Mouse (Mus musculus): ENCODE measurements around the gene Xrcc4. TPM values are rescaled to one million over a fixed set of nuclear protein-coding genes. Genes with fewer than 3 reads are reported as not detected.
"Not testable (repeated sequence)": the region's sequence is repeated elsewhere in the genome, so short reads cannot be mapped to it uniquely, and the experiment has no call there.

The Xrcc4 gene
- 6.9 TPM in 2 replicates for polyA plus RNA-seq (2015; fragmentation: Nextera tagmentation; extraction: Ambion mirVana)

DNA sequence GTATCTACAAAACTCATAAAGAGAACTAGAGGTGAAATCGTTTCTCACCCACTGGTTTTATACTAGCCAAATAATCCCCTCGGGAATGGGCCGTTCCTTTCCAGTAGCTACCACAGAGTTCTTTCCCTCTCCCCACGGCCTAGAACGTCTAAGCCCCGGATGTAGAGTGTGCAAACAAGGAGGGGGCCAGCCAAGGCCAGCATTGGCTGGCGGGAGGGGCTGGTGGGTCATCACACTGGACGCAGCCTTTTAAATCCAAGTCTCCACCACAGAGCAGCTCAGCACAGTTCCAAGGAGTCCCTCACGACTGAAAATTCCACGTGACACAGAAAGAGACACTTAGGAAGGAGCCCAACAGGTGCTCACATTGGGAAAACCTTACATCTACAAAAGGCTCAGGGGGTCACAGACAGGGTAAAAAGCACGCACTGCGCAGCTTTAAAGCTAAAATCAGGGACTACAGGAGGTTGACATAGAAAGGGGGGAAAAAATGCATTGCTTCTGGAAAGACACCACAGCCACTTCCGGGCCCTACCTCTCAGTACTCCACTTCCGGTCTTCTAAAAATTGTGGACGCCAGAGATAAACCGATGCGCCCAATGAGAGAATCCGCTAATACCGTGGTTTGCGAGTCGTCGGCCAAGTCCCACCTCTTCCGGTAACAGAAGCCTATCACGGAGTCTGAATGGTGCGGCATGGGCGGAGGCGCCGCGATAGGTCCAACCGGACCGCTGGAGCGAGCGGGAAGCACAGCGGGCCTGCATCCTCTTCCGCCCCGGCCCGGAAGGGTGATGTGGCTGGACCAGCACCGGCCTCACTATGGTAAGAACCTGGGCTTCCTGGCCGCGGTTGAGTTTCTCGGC is at the start of gene Xrcc4, which contains the start of gene Tmem167:
Xrcc4 (minus strand) TSS at position 647 of the 863 bp plus-strand sequence.
Tmem167 (plus strand) TSS at position 162 of the 863 bp plus-strand sequence.
- ATAC-seq (ENCODE audit: low read depth) = peak; percentile 100
- H3K27ac ChIP-seq = peak within 1 kb of the TSS; percentile 79
- 2% methylated on average over 41 of the region's 41 CpGs for WGBS (ENCODE audit: insufficient replicate concordance)

DNA sequence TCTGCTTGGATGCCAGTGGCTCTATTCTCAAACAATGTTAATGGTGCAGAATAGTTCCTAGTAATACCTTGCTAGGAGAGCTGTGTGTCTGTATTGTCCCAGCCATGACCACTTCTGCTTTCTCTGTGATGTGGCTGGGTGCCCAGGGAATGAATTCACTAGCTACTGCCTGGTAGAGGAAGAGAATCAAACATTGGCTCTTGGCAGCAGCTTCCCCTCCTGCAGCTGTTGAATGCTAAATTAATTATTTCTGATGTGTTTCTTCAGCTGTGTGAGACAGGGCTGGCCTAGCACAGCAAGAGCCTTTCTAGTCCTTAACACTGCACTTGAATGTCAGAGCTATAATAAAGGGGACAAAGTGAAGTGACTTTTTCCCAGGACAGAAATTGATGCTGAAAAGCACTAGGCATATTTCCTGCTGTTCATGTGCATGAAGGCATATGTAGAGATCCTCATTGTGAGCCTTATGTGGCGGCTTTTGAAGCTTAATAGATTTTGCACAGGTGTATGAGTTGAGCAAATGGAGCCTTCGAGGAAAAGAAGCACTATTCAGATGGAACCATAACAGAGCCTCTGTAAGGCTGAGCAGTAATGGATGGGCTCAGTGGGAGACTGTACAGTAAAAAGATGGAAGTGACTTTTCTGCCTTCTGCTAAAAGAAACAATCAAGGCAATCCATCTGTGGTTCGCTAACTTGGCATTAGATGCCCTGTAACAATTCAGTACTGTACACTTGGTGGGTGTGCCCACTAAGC is 46.9 kb upstream of the Xrcc4 start:
- 62% methylated on average over 3 of the region's 3 CpGs for WGBS (ENCODE audit: insufficient replicate concordance)
- Histone ChIP-seq H3K9ac (no peak overlapping the region), H3K9me3 (replicated peaks) (no peaks in the 10 kb centered on the region), H3K4me1 (replicated peaks) (no peaks in the 10 kb centered on the region), H3K4me3 (replicated peaks) (no peak overlapping the region), H3K27ac (no peak overlapping the region), H3K27me3 (no peaks in the 10 kb centered on the region), H3K4me2 (no peak overlapping the region), H3K36me3 (no peaks in the 10 kb centered on the region)
- no peak for DNase-seq
- ATAC-seq (ENCODE audit: low read depth) = no peak

More for the DNA sequence above, at the start of gene Xrcc4, which contains the start of gene Tmem167:
- Histone ChIP-seq H3K4me2 (peak within 1 kb of the TSS; percentile 89), H3K9me3 (replicated peaks) (no peaks in the 10 kb centered on the region), H3K27me3 (no peaks in the 10 kb centered on the region), H3K4me1 (replicated peaks) (peaks cover 9% of the 10 kb centered on the region), H3K4me3 (replicated peaks) (peak within 1 kb of the TSS; percentile 91), H3K36me3 (peaks cover 9% of the 10 kb centered on the region), H3K9ac (peak within 1 kb of the TSS; percentile 90)
- DNase-seq = peak; percentile 93

DNA sequence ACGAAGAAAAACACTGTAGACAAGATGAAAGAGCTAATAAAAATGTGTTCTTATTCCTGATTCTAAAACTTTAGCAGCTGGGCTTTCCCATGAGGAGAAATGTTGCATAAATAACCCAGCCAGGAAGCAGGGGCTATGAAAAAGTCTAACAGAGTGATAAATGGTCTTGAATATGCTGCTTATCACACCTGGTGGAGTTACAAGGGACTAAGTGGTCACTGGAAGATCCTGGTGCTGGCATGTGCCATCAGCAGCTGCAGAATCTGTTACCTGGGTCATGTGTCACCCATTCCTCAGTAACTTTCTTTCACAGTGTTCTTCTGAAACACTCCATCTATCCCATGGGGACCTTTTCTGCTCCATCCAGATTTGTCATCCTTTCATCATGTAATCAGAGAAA is 22.3 kb upstream of the Xrcc4 start:
- Histone ChIP-seq H3K9me3 (replicated peaks) (no peaks in the 10 kb centered on the region), H3K4me3 (replicated peaks) (no peak overlapping the region), H3K27me3 (no peaks in the 10 kb centered on the region), H3K36me3 (peaks cover 3% of the 10 kb centered on the region; the same call in 1 of the 2 replicates), H3K9ac (no peak overlapping the region), H3K4me1 (replicated peaks) (no peaks in the 10 kb centered on the region), H3K27ac (no peak overlapping the region), H3K4me2 (no peak overlapping the region)
- no peak for ATAC-seq (ENCODE audit: low read depth)
- WGBS (ENCODE audit: insufficient replicate concordance) = 60% methylated on average over 1 of the region's 1 CpGs
- no peak for DNase-seq

DNA sequence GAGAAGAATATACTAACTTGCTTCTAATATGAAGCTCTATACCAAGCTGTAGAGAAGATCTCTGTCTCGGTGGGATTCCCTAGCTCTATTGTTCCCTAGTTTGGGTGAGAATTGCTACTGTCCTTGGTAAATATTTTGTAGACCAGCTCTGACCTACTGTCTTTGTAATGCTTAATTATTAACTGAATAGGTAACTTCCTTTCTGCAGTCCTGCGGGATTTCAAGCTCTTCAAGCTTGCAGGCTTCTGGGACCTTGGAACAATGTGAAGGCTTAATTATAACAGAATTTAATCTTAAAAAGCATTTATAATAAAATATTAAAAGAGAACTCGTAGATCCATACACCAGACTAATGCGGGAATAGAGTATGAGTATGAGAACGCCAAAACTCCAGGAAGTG is 19.3 kb upstream of the Xrcc4 start:
- H3K4me1 ChIP-seq (replicated peaks); ATAC-seq (ENCODE audit: low read depth); DNase-seq; H3K9ac ChIP-seq; H3K4me3 ChIP-seq (replicated peaks); H3K4me2 ChIP-seq; H3K27me3 ChIP-seq; H3K9me3 ChIP-seq (replicated peaks); H3K27ac ChIP-seq: not testable (repeated sequence)
- peaks cover 28% of the 10 kb centered on the region for H3K36me3 ChIP-seq
- 83% methylated on average over 5 of the region's 5 CpGs for WGBS (ENCODE audit: insufficient replicate concordance)

DNA sequence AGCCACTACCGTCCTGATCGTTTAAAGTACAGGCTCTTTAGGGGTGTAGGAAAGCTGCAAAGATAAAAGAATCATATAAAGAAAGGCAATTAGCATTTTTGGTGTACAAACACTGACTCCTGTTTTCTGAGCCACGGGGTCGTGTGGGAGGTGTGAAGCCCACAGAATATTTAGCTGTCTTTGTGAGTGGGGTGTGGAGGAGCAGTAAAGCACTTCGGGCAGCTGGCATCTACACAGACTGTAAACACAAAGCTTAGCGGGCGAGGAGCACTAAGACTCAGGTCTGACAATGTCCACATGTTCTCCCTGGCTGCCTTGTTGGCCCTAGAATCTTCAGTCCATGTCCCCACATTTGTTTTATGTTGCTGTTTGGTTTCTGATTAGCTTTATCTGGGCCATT is 16.7 kb upstream of the Xrcc4 start:
- no peak for ATAC-seq (ENCODE audit: low read depth)
- no peaks in the 10 kb centered on the region for H3K9me3 ChIP-seq (replicated peaks)
- no peak overlapping the region for H3K9ac ChIP-seq
- no peaks in the 10 kb centered on the region for H3K27me3 ChIP-seq
- WGBS (ENCODE audit: insufficient replicate concordance) = 87% methylated on average over 7 of the region's 7 CpGs
- no peak overlapping the region for H3K4me3 ChIP-seq (replicated peaks)
- no peak overlapping the region for H3K27ac ChIP-seq
- H3K4me1 ChIP-seq (replicated peaks) = no peaks in the 10 kb centered on the region
- DNase-seq = no peak
- no peak overlapping the region for H3K4me2 ChIP-seq
- H3K36me3 ChIP-seq = peaks cover 45% of the 10 kb centered on the region

DNA sequence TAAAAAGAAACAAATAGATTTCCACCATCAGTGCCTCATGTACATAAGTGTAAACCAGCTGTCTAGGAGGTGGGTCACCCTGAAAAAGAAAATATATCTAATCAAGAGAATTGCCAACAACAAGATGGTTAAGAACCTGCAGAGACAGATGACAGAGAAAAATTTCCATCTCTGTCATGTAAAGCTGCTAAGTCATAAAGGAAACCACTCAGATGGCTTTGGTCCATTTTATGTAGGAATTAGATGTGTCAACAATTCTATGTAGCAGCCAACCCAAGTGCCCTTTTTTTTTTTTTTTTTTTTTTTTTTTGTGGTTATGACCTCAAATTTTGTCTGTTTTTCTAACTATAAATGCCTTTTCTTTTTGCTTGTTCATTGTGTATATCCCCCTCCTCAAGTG is 12.1 kb upstream of the Xrcc4 start:
- Histone ChIP-seq H3K36me3 (peaks cover 47% of the 10 kb centered on the region), H3K27ac (no peak overlapping the region), H3K4me3 (replicated peaks) (no peak overlapping the region), H3K9ac (no peak overlapping the region), H3K4me1 (replicated peaks) (no peaks in the 10 kb centered on the region), H3K27me3 (no peaks in the 10 kb centered on the region), H3K4me2 (no peak overlapping the region), H3K9me3 (replicated peaks) (no peaks in the 10 kb centered on the region)
- ATAC-seq (ENCODE audit: low read depth) (no peak), DNase-seq (no peak)

DNA sequence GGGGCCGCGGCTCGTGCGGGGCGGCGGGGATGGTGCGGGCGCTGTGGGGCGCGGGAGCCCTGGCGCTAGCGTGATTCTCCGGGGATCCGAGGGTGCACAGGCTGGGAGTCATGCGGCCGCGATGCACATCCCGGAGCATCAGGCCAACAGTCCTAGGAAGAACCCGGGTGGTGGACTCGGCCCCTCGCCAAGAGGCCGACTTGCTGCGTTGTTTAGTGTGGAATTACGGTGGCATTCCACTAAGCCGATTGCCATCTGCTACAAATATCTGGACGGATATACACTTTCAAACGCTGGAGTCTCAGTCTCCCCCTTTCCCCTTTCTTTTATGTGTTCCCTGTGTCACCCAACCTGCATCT is 396 bp upstream of the Xrcc4 start:
- under 1% methylated on average over 27 of the region's 27 CpGs for WGBS (ENCODE audit: insufficient replicate concordance)
- peak overlapping the region; percentile 89 for H3K4me2 ChIP-seq
- H3K27me3 ChIP-seq = no peaks in the 10 kb centered on the region
- peaks cover 9% of the 10 kb centered on the region for H3K36me3 ChIP-seq
- peak overlapping the region; percentile 91 for H3K4me3 ChIP-seq (replicated peaks)
- H3K9me3 ChIP-seq (replicated peaks) = no peaks in the 10 kb centered on the region
- peaks cover 9% of the 10 kb centered on the region for H3K4me1 ChIP-seq (replicated peaks)
- peak; percentile 64 for ATAC-seq (ENCODE audit: low read depth)
- peak overlapping the region; percentile 79 for H3K27ac ChIP-seq
- no peak for DNase-seq
- peak overlapping the region; percentile 90 for H3K9ac ChIP-seq

DNA sequence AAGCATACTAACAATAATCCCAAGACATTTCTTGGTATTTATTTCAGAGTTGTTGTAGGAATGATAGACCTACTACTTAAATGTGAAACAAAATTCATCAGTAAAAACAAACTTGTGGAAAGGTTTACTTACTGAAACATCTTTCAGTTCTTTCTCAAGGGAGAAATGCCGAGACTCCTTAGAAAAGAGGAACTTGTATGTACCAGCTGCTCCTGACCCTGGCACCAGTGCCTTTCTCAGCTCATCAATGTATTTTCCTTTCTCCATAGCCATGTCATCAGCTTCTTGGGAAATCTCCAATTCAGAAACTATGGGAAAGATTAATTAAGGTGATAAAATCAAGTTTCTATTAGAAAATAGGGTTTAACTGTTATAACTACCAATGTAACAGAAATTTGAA is 27.5 kb downstream of the Xrcc4 start:
- Histone ChIP-seq H3K27me3 (no peaks in the 10 kb centered on the region), H3K4me3 (replicated peaks) (no peak overlapping the region), H3K9me3 (replicated peaks) (no peaks in the 10 kb centered on the region), H3K9ac (no peak overlapping the region), H3K4me2 (no peak overlapping the region), H3K27ac (no peak overlapping the region), H3K36me3 (no peaks in the 10 kb centered on the region), H3K4me1 (replicated peaks) (no peaks in the 10 kb centered on the region)
- no peak for ATAC-seq (ENCODE audit: low read depth)
- DNase-seq = no peak
- WGBS (ENCODE audit: insufficient replicate concordance) = 51% methylated on average over 1 of the region's 1 CpGs

DNA sequence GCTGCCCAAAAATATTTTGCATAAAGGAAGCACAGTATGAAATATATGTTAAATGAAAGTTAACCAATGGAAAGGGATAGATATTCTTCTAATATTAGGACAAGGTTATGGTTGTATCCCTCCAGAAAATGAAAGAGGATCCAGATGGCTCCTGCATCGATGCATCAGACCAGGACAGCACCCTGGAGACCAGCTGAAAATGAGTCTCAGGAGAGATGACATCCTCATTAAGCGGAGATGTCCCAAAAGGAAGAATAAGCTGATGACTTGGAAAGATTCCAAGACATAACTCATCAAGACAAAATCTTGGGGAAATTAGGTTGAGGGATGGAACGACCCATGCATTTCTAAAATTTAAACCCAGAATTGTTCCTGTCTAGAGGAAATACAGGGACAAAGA is 37.0 kb downstream of the Xrcc4 start:
- Histone ChIP-seq H3K36me3 (no peaks in the 10 kb centered on the region), H3K27ac (no peak overlapping the region), H3K4me3 (replicated peaks) (no peak overlapping the region), H3K9ac (no peak overlapping the region), H3K4me2 (no peak overlapping the region), H3K27me3 (no peaks in the 10 kb centered on the region), H3K9me3 (replicated peaks) (no peaks in the 10 kb centered on the region), H3K4me1 (replicated peaks) (no peaks in the 10 kb centered on the region)
- DNase-seq = no peak
- no peak for ATAC-seq (ENCODE audit: low read depth)
- 71% methylated on average over 3 of the region's 3 CpGs for WGBS (ENCODE audit: insufficient replicate concordance)

DNA sequence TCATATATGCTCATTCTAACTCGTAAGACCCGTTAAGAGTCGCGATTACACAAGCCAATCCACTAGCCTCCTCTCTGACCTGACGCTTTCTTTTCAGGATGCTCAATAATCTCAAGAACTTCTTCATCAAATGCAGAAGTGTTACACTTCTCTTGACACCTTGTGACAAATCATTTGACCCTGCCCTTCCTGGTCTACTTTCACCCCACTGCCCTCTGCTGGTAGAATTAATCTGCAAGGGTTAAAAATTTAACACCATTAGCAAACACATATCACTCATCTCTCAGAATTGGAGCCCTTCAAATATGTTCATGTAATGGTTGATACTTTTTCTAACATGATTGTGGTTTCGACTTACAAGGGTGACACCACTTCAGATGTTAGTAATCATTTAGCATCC is 37.7 kb downstream of the Xrcc4 start:
- H3K27ac ChIP-seq = no peak overlapping the region
- H3K4me3 ChIP-seq (replicated peaks) = no peak overlapping the region
- no peak overlapping the region for H3K4me2 ChIP-seq
- WGBS (ENCODE audit: insufficient replicate concordance) = 57% methylated on average over 6 of the region's 6 CpGs
- no peak overlapping the region for H3K9ac ChIP-seq
- no peaks in the 10 kb centered on the region for H3K4me1 ChIP-seq (replicated peaks)
- ATAC-seq (ENCODE audit: low read depth) (no peak), DNase-seq (no peak)
- H3K9me3 ChIP-seq (replicated peaks) = no peaks in the 10 kb centered on the region
- H3K36me3 ChIP-seq = no peaks in the 10 kb centered on the region
- no peaks in the 10 kb centered on the region for H3K27me3 ChIP-seq

DNA sequence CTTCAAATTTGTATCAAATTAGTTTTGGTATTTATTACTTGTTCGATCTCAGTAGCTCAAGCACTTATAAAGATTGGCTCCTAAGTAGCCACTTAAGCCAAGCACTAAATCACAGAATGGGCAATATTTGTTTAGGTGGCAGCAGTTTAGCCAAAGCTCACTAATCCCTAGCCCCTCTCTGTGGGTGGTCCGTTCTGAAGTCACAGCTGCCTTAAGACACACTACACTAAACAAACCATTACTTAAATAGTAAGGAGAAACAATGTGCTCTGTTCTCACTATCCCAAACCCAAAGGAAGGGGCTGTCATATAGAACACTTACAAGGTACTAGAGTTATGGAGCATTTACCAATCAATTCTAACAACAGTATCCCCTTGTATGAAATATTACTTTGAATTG is 49.8 kb downstream of the Xrcc4 start:
- no peaks in the 10 kb centered on the region for H3K9me3 ChIP-seq (replicated peaks)
- H3K4me3 ChIP-seq (replicated peaks) = no peak overlapping the region
- no peak overlapping the region for H3K27ac ChIP-seq
- 63% methylated on average over 2 of the region's 2 CpGs for WGBS (ENCODE audit: insufficient replicate concordance)
- H3K36me3 ChIP-seq = no peaks in the 10 kb centered on the region
- H3K27me3 ChIP-seq = no peaks in the 10 kb centered on the region
- H3K9ac ChIP-seq = no peak overlapping the region
- no peak overlapping the region for H3K4me2 ChIP-seq
- DNase-seq (no peak), ATAC-seq (ENCODE audit: low read depth) (no peak)
- H3K4me1 ChIP-seq (replicated peaks) = no peaks in the 10 kb centered on the region

Data from liver, embryonic 13.5 days (tissue).